Mouse (Mus musculus) cortical plate, adult 2 months (tissue): Measurements from ENCODE around the gene Fyttd1.

ENCODE experiments used
- CTCF ChIP-seq: fragments of 200-500 bp; IDR thresholded peaks from 2 replicates; pipeline ENCODE4 v1.5.1; 2011; ENCODE audit warnings: mild to moderate bottlenecking, control low read depth, low read length; ENCODE audit not compliant: insufficient read depth; ENCODE audit errors: extremely low read depth
- POLR2A ChIP-seq: fragments of 200-500 bp; IDR thresholded peaks from 2 replicates; pipeline ENCODE4 v1.6.1; 2011; ENCODE audit warnings: mild to moderate bottlenecking, low read length, control low read depth; ENCODE audit not compliant: insufficient read depth; ENCODE audit errors: extremely low read depth

DNA sequence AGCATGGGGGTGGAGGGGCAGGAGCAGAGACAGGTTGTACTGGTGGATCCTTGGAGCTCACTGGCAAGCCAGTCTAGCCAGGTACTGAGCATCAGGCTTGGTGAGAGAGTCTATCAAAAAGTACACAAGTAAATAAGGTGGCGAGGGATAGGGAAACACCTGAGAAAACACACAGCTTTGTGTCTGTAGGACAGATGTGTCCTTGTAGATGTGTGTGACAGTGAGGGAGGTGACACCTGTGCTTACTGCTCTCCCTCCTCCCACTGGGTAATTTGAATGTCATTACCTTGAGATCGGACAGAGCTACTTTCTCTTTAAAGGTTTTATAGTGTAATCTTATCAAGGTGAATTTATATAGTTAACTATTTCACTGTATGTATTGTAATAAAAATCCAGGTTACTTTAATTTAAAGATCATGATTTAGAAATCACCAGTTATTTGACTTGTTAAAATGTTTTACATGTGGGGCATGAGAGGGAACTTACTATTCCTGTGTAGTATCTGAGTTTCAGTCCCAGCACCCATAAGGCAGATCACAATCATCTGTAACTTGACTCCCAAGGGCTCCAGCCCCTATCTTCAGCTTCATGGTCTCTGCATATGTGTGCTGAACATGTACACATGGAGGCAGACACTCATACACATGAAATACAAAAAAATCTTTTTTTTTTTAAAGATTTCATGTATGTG lies 24.2 kb downstream of the Fyttd1 start:
- TF ChIP-seq POLR2A (no peak), CTCF (no peak)
